Mouse (Mus musculus) right cerebral cortex, adult 2 months (tissue): ENCODE results near the gene Erc1.
"Not testable (repeated sequence)": the region's sequence is repeated elsewhere in the genome, so short reads cannot be mapped to it uniquely, and the experiment has no call there.

ENCODE experiments used
- DNase-seq, 2 experiments: peaks; one replicate each; pipeline ENCODE4 v3.0.0; 2021 to 2022; ENCODE audit warnings: low spot score in 2 of 2

Gene Erc1

GRCm38 (mm10) chr6:119848034-119848695 is at the start of gene Erc1:
TSS of gene Erc1 (minus strand) at chr6:119848167.
- DNase-seq, result peak; percentile 91 to 93

- no peak for DNase-seq
Observed at GRCm38 (mm10) chr6:119892711-119893110, 44.7 kb upstream of the Erc1 start.

GRCm38 (mm10) chr6:119883151-119883550 is 35.2 kb upstream of the Erc1 start:
- no peak for DNase-seq

- peak; percentile 76 to 80 for DNase-seq
Observed at GRCm38 (mm10) chr6:119864341-119865034, 16.5 kb upstream of the Erc1 start.

DNA sequence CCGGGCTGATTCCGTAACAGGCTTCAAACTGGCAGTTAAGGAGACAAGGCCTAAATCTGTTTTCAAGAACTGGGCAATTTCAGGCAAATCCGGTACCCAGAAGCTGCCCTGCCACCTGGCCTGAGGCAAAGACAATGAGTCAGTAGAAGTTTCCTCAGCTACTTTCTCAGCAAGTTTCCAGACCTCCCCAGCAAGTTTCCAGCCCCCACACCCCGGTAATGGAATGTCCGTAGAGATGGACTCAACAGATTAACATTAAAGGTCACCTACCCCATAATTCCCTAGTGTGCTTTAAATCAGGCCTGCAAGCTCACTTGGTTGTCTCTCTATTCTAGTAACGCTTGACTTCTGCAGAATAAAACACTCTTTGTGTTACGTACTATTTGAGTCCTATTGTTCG is 13.6 kb upstream of the Erc1 start:
- DNase-seq, result no peak

GRCm38 (mm10) chr6:119860236-119860635 is 12.3 kb upstream of the Erc1 start:
- DNase-seq, result no peak

GRCm38 (mm10) chr6:119855471-119855870 is 7.5 kb upstream of the Erc1 start:
- no peak for DNase-seq

GRCm38 (mm10) chr6:119854156-119854555 is 6.2 kb upstream of the Erc1 start:
- DNase-seq, result no peak

DNA sequence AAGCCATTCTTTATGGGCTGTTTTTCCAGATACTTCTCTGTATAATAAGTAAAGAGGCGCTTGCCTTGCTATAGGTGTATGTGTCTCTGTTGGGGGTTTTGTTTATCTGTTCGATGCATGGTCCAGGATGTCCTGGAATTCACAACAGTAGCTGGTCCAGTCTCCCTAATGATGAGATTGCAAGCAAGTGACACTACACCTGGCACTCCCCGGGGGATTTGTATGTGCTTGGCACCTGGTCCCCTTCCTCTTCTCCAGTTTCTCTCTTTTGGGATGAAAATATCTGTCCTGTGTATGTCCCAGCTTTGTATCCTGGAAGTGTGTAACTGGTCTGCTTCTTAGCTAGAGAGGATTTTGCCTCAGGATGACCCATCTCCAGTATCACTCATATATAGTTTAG is 1.9 kb upstream of the Erc1 start:
- no peak for DNase-seq

DNA sequence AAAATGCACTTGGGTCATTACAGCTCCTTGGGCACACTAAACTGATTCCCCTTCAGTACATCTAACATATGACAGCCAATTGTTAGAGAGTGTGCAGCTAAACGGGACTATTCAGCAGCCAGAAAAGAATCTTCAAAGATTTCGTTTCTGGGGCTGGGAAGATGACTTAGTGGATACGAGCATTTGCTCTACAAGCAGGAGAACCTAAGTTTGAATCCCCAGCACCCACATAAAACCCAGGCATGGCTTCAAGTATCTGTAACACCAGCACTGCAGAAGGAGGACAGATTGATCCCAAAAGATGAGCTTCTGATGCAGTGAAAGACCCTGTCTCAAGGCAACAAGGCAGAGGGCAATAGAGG is 1.4 kb upstream of the Erc1 start:
- no peak for DNase-seq

DNA sequence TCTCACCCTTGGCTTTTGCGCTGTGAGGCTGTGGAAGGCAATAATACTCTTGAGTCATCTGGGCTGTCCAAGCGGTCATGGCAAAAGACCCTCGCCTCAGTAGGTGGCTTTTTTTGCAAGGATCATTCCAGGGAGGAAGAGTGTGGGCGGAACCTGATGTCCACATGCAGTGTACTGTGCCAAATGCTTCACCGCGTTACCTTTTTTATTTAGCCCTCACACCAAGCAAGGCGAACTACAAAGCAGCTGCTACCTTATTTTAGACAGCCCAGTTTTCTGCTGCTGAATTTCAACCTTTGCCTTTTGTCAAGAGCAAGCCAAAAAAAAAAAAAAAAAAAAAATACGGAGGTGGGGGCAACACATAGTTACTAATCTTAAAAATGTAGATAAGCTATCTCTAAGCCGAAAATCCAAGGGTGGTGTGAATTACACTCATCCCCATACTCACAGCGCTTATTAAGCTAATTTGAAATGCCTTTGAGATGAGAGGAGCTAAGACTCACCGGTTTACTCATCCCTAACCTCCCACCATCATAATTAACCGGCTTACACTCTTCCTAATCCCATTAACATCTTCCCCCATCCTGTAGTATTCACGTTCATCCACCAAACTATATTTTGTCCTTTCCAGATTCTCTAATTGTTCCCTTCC is 855 bp upstream of the Erc1 start:
- DNase-seq, result no peak

DNA sequence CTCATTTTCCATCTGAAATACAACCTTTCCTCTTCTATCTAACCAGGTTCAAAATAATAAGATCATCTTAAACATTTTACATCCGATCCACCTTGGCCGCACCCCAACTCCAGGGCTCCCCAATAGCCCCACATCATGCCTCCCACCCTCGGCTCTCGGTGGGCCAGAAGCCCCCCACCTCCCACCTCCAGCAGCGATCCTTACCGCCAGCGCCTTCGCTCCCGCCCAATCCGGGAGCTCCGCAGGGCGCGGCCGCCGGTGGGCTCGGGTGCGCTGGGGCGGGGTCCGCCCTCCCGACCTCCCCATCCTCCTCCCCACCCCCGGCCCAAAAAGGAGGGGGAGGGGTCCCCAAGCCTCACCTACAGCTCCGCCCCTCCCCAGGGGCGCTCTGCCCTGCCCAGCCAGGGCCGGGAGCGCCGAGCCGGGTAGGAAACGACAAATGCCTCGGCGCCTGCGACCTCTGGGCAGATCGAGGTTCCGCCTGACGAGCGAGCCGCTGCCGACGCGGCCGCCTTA is 391 bp downstream of the Erc1 start:
- peak in 1 of 2 experiments; percentile 22 for DNase-seq

GRCm38 (mm10) chr6:119846751-119847517 is 1.0 kb downstream of the Erc1 start:
- DNase-seq, result peak; percentile 14 to 27

DNA sequence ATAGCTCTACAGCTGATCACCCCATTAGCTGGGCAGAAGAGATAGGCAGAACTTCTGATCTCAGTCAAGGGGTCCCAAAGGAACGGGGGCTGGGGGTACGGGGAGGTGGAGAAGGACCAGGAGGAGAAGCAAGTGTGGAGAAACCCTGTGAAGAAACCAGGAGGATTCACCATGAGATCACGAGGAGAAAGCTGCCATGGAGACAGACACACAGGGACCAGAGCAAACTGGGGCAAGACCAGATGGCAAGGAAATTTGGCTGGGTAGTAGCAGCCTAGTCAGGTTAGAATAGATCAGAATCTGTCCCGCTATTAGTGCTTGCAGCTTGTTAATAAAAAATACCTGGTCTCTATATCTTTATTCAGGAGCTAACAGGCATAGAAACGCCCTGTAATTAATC is 18.0 kb downstream of the Erc1 start:
- DNase-seq, result no peak

DNA sequence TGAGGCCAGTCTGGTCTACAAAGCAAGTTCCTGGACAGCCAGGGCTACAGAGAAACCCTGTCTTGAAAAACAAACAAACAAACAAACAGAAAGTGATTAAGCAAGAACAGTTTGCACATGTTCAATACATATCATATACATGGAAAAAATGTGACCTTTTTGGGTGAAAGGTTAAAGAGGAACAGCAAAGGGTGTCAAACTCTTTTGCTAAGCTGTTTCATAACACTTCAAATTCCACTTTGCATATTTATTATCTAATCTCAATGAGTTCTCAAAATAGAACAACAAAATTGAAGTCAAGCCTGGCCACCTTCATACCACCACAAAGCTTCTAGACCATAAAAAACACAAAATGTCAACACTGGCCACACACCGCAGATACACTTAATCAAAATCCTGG is 19.8 kb downstream of the Erc1 start:
- DNase-seq, result no peak

GRCm38 (mm10) chr6:119826701-119827100 is 21.3 kb downstream of the Erc1 start:
- no peak for DNase-seq

DNA sequence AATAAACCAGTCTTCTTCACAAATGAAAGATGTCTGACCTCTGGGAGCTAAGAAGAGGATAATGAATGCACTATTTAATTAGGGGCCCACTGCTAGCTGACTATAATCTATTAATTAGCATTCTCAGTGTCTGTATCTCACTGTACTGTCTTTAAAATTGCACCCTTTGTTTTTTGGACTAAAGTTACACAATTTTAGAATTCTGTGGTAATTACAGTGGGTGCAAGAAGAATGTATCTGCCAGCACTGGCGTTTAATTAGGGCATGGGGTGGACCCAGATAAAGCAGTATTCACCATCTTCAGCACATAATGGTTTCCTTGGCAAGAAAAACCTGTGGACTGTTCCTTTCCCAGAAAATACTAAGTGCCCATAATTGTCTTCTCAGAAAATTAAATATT is 25.8 kb downstream of the Erc1 start:
- DNase-seq, result no peak

DNA sequence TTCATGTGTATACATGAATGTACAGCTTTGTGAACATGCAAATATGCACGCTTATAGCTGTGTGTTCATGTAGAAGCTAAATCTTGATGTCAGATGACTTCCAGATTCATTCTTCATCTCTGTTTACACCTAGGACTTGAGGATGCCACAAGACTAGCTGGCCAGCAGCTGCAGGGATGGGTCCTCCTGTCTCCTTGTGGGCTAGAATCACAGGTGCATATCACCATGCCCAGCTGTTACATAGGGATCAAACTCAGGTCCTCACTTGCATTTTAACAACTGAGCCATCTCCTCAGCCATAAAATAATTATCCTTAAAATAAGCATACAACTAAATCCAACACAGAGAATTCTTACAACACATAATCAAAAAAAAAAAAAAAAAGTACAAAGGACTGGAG is 26.8 kb downstream of the Erc1 start:
- DNase-seq, result no peak

- DNase-seq, result no peak
Observed at GRCm38 (mm10) chr6:119818541-119818940, 29.4 kb downstream of the Erc1 start.

DNA sequence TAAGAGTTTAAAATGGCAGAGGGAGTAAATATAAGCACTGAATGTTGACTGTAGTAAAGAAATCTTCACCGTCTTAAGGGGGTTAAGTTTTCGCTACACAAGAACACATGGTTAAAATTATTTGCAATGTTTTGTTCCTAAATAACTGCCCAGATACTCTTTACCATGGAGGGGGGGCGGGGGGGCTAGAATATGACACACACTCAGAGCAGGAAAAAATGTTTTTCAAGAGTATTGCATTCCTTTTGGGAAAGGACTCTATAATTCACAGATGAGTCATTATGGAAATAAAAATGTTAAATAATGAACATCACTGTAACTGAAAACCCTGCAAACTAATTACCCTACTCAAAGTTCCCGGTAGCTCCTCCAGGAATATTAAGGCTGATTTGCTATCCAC is 32.5 kb downstream of the Erc1 start:
- no peak for DNase-seq

- DNase-seq, result not testable (repeated sequence)
Observed at GRCm38 (mm10) chr6:119813055-119813454, 34.9 kb downstream of the Erc1 start.
